Mouse (Mus musculus) brain, embryonic 14.5 days (tissue): ENCODE measurements at regions not wholly inside any gene's neighbourhood (a gene's known extent, or its start where the extent isn't known, plus 50 kb on each side); places are given as distances from the start of the nearest gene placed in this dataset.

Experiments
- DNase-seq: peaks from one replicate; pipeline ENCODE4 v3.0.0-alpha.2; 2011; ENCODE audit warnings: low read depth
- CTCF ChIP-seq: fragments of 200-500 bp; IDR thresholded peaks from 2 replicates; pipeline ENCODE4 v1.5.1; 2012; ENCODE audit warnings: inconsistent platforms, mild to moderate bottlenecking, moderate library complexity, borderline replicate concordance; ENCODE audit not compliant: insufficient read depth, insufficient read length; ENCODE audit errors: extremely low read depth
- POLR2A ChIP-seq: fragments of 200-500 bp; IDR thresholded peaks from 2 replicates; pipeline ENCODE4 v1.6.1; 2012; ENCODE audit warnings: mild to moderate bottlenecking, inconsistent platforms, borderline replicate concordance; ENCODE audit not compliant: poor library complexity, insufficient read depth, insufficient read length, severe bottlenecking; ENCODE audit errors: extremely low read depth

DNA sequence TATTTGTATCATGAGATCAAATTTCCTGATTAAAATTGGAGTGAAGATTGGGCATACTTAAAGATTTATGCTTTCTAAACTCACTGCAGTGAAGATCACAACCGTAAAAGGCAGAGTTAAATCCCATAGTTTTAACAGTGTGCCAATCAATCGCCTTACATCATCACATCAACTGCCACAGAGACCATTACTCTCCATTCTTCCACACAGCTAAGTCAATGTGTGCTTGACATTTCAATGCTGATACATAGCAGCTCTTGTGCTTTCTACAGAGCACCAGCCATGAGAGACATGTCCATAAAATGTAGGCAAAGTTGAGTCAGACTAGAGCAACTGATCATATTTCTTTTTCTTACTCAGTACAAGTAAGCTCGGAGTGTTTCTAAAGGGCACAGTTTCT, 530.9 kb upstream of the Gje1 start:
- peak; percentile 53 for DNase-seq
- no peak for TF ChIP-seq POLR2A
- no peak for TF ChIP-seq CTCF

DNA sequence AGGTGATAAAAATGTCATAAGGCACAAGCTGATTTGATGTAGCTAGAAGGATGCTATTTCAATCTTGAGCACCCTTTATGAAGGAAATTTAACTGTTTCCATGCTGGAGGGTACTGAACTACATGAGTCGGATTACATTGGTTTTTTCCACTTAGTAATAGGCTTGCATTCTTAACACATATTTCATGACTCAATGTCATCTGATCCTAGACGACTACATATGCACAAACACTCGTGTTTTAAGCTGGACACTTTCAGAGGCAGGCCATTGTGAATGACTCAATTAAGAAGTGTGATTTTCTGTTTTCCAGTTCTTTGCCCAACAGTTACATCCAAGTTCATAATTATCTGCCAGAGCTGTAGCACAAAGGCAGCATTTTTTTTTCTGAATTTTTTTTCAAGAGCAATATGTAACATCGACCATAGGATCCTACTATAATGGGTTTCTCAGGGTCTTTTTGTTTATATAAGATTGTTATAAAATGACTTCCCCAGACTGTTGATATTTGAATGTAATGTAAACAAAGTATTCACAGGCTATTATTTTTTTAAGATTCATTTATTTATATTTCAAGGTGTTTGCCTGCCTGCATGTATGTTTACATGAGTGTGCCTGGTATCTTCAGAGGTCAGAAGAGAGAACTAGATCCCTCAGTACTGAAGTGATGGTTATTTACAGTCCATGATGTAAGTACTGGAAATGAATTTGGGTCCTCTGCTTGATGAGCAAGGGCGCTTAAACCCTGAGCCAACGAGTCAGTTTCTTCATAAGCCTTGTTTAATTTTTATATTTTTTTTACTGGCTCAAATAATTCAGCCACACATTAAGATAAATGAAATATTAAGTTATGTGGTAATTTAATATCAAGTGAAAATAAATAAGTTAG, 526.6 kb upstream of the Gje1 start:
- no peak for DNase-seq
- no peak for TF ChIP-seq POLR2A
- no peak for TF ChIP-seq CTCF

DNA sequence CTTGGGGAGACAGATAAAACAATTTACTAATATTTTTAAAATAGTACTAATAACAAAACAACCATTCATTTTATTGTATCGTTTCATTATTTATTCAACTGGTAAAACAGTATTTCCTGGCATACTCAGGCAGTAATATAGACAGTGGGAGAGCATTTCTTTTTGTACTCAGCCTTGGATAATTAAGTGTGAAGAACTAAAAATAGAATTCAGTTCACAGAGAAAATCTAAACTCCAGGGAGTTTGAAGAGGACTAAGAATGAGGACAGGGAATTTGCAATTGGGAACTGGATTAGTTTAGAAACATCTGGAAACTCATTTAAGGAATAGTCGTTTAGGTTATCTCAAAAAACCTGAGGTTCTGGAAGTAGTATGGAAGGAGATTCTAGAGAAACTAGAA, 525.4 kb upstream of the Gje1 start:
- no peak for DNase-seq
- no peak for TF ChIP-seq CTCF
- TF ChIP-seq POLR2A: no peak

DNA sequence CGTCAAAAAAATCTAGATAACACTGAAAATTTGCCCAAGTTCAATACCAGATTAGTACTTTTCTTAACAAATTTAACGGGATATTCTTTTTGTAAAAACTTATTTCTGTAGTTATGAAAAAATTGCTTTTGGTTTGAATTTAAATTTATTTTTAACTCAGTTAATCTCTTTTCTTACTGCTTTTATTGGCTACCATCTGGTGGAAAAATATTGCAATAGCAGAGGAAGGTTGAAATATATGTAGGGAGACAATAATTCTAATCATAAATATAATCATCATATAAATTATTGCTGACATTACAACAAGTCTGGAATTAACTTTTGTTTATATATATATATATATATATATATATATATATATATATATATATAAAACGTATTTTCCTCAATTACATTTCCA, 500.9 kb upstream of the Gje1 start:
- DNase-seq: no peak
- no peak for TF ChIP-seq POLR2A
- no peak for TF ChIP-seq CTCF

DNA sequence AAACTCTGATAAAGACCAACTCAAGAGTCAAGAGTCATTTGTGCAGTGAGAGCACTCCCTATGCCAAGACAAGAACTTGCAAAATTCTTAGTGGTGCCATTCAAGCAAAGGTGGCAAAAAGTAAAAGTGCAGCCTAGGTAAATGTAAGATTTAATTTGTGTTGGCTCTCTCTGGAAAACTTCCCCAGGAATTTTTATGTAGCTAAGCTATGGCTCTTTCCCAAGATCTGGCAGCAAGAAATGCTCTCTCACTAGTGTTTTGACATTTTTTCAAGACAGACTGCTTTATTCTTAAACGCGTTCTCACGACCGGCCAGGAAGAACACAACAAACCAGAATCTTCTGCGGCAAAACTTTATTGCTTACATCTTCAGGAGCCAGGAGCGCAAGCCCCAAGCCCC, 461.6 kb upstream of the Gje1 start:
- TF ChIP-seq CTCF (no peak), POLR2A (no peak)
- no peak for DNase-seq

DNA sequence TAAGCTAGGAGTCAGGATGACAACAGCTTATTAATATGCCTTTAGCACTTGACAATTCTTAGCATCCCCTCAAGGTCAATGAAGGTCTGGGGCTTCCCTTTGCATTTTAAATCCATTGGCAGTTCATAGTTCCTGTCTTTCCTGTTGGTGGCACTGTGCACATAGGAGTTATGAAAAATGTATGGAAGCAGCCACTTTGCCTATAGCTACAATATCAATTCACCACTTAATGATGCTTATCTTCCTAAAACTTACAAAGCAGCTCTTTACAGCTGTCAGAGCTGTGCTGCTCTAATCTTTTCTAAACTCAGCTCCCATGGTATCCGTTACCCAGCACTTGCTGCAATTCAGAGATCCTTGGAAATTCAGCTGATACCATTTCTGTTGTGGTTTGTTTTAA, 456.4 kb upstream of the Gje1 start:
- peak; percentile 62 for DNase-seq
- TF ChIP-seq CTCF (0 out of 2 replicates have a peak, but pooled peaks have one; percentile 4), POLR2A (no peak)

DNA sequence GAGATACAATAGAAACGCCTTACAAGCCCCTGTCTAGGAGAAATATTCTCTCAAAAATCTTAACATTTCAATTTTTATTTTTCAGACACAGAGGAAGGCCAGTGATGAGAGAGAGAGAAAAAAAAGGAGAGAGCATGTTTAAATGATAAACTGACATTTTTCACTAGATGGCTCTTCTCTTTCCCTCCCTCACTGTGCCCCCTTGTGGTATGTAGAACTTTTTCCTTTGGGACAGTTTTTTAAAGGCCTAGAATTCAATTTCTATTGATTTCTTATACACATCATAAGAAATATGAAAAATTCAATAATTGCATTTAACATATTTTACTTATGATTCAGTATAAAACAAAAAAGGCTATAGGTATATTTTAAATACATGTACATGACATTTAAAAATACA, 454.5 kb upstream of the Gje1 start:
- TF ChIP-seq CTCF: no peak
- DNase-seq: peak; percentile 19

DNA sequence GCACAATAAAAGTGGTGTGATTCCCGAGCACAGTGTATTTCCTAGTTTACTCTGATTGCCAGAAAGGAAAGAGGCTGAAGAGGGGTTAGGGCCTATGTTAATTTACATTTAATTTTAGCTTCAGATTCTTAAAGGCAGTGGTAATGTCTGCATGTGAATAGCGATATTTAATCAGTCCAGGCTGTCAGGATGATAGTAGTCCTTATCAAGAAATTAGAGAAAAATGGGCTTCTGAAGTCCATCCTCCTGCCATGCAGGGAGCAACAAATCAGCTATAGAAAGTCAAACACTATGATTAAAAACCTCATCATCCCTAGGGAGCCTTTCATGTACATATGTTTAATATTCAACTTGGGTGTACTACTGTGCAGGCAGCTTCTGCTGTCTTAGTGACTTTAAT, 422.7 kb upstream of the Gje1 start:
- TF ChIP-seq CTCF: no peak
- TF ChIP-seq POLR2A: no peak
- DNase-seq: peak; percentile 42
